Mouse (Mus musculus) myocyte (in vitro differentiated cells): ENCODE measurements around the gene Tbc1d30.

ENCODE experiments used
- CEBPB ChIP-seq: IDR thresholded peaks from 2 replicates; pipeline ENCODE4 v1.6.1; 2011; ENCODE audit warnings: mild to moderate bottlenecking, moderate library complexity; ENCODE audit not compliant: poor library complexity, insufficient read depth, severe bottlenecking
- E2F4 ChIP-seq: IDR thresholded peaks from one replicate; pipeline ENCODE4 v1.6.1; 2011; ENCODE audit warnings: mild to moderate bottlenecking, control low read depth, moderate library complexity; ENCODE audit not compliant: insufficient read depth
- MYOD1 ChIP-seq, 3 experiments: IDR thresholded peaks; one replicate each; pipeline ENCODE4 v1.6.1; 2011; ENCODE audit warnings: control low read depth in 2 of 3, low read depth in 2 of 3, mild to moderate bottlenecking in 2 of 3, moderate library complexity in 1 of 3; ENCODE audit not compliant: insufficient read length in 2 of 3, control insufficient read depth in 1 of 3
- MYOG ChIP-seq, 3 experiments: IDR thresholded peaks; one replicate each; pipeline ENCODE4 v1.6.1; 2011; ENCODE audit warnings: control low read depth in 2 of 3, low read depth in 2 of 3, mild to moderate bottlenecking in 2 of 3; ENCODE audit not compliant: insufficient read length in 2 of 3, control insufficient read depth in 1 of 3, insufficient read depth in 1 of 3
- POLR2A ChIP-seq: IDR thresholded peaks from one replicate; pipeline ENCODE4 v1.6.1; 2011; ENCODE audit warnings: low read depth, mild to moderate bottlenecking, control low read depth, moderate library complexity; ENCODE audit not compliant: insufficient read length
- POLR2AphosphoS2 ChIP-seq: IDR thresholded peaks from one replicate; pipeline ENCODE4 v1.6.1; 2011; ENCODE audit warnings: low read depth, control low read depth; ENCODE audit not compliant: insufficient read length
- REST ChIP-seq: IDR thresholded peaks from one replicate; pipeline ENCODE4 v1.6.1; 2011; ENCODE audit warnings: mild to moderate bottlenecking, control low read depth, moderate library complexity; ENCODE audit not compliant: insufficient read depth, insufficient read length
- TCF12 ChIP-seq: IDR thresholded peaks from one replicate; pipeline ENCODE4 v1.6.1; 2011; ENCODE audit warnings: mild to moderate bottlenecking, control low read depth; ENCODE audit not compliant: poor library complexity, insufficient read depth, severe bottlenecking
- USF1 ChIP-seq: IDR thresholded peaks from one replicate; pipeline ENCODE4 v1.6.1; 2011; ENCODE audit warnings: low read depth, mild to moderate bottlenecking, control low read depth, moderate library complexity

GRCm38 (mm10) chr10:121391901-121392300 is 40.8 kb upstream of the Tbc1d30 start:
- no peak for TF ChIP-seq TCF12
- no peak for TF ChIP-seq USF1
- TF ChIP-seq MYOD1 (IDR thresholded peaks at IDR 0.05; ENCODE audit: control insufficient read depth in 1 of 3, insufficient read length in 2 of 3, low read depth in 2 of 3) = no peak
- TF ChIP-seq POLR2A = no peak
- TF ChIP-seq MYOG (IDR thresholded peaks at IDR 0.05; ENCODE audit: control insufficient read depth in 1 of 3, insufficient read depth in 1 of 3, insufficient read length in 2 of 3, low read depth in 2 of 3) = no peak
- no peak for TF ChIP-seq POLR2AphosphoS2
- no peak for TF ChIP-seq E2F4
- TF ChIP-seq REST = no peak
- no peak for TF ChIP-seq CEBPB
